8 mouse cellular contexts compared by ENCODE assay signal in the genomic region with DNA sequence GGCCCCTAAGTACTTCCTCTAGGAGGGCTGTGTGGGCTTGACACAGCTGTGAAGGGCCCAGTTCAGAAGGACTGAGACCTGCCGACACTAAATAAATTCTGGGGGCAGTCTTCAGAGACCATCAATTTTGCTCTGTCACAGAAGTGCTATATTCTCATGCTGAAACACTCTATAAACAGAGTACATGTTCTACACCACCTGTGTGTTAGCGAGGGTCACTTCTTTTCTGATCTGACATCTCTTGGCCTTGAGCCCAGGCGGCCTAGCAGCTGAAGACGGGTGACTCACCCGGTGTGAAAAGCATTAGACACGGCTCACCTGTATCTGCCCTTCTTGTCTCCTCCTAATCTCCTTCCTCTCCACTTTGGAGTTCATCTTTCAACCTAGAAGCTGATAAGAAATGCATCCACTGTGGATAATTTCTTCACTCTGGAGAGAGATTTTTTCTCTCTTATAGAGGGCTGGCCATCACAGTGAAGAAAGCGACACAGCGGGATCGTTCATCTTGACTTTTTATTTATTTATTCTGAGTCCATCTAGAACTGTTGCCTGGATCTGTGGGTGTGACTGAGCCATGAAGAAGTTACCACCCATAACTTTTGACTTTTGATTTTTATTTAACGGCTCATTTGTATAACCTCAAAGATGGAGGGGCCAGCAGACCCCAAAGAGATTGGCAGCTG.
DNase-seq lines count a peak whose midpoint lies in the region; ATAC-seq and TF ChIP-seq lines count a peak whose summit lies in the region.

No protein-coding gene starts in this region.

- H3K27me3 ChIP-seq in kidney, adult 2 months (replicated peaks; ENCODE audit: control insufficient read depth, insufficient read depth, low read length) = no peaks in the 10 kb centered on the region
- no peaks in the 10 kb centered on the region for H3K27me3 ChIP-seq in midbrain, embryonic 15.5 days (replicated peaks)
- H3K27me3 ChIP-seq in liver, postnatal 0 days (ENCODE audit: insufficient read depth, low read length) = no peaks in the 10 kb centered on the region

- peak; percentile 57 for DNase-seq in kidney, postnatal 10 days
- no peak for DNase-seq in kidney, adult 2 months
- peak; percentile 62 to 64 for DNase-seq in cerebellum, postnatal 36 days
- peak; percentile 11 for DNase-seq in forelimb bud, embryonic 11.5 days (ENCODE audit: low read depth, low spot score)
- DNase-seq in liver, postnatal 0 days = no peak
- DNase-seq in ovary, adult 18-20 months (ENCODE audit: low spot score) = no peak
- DNase-seq in T-cell, adult 2 months (ENCODE audit: low spot score) = no peak

- H3K9me3 ChIP-seq in midbrain, embryonic 15.5 days = no peaks in the 10 kb centered on the region
- H3K9me3 ChIP-seq in liver, postnatal 0 days (ENCODE audit: low read length) = no peaks in the 10 kb centered on the region

- no peak overlapping the region for H3K4me3 ChIP-seq in kidney, adult 2 months (ENCODE audit: insufficient read depth, low read depth, low read length)
- peak overlapping the region; percentile 0; the same call in 1 of the 2 replicates for H3K4me3 ChIP-seq in midbrain, embryonic 15.5 days
- no peak overlapping the region for H3K4me3 ChIP-seq in liver, postnatal 0 days (ENCODE audit: low read depth, low read length)

- H3K4me2 ChIP-seq in midbrain, embryonic 15.5 days = peak overlapping the region; percentile 37
- no peak overlapping the region for H3K4me2 ChIP-seq in liver, postnatal 0 days (ENCODE audit: low read depth, low read length)

- TF ChIP-seq CTCF in kidney, adult 2 months (conservative IDR thresholded peaks at IDR 0.05; ENCODE audit: insufficient read depth, insufficient read length, low read depth, low read length) = no peak
- TF ChIP-seq CTCF in liver, postnatal 0 days (IDR thresholded peaks at IDR 0.05; ENCODE audit: low read depth) = no peak

- 42% methylated on average over 10 of the region's 10 CpGs for WGBS in kidney, adult 2 months
- 22% methylated on average over 10 of the region's 10 CpGs for WGBS in midbrain, embryonic 15.5 days
- 60% methylated on average over 10 of the region's 10 CpGs for WGBS in liver, postnatal 0 days (ENCODE audit: insufficient replicate concordance)

- ATAC-seq in midbrain, embryonic 15.5 days (replicated peaks) = no peak; the same call in 1 of the 2 replicates
- ATAC-seq in liver, postnatal 0 days = no peak

- H3K27ac ChIP-seq in kidney, adult 2 months (ENCODE audit: insufficient read depth, low read depth, low read length) = no peak overlapping the region
- peak overlapping the region; percentile 69 for H3K27ac ChIP-seq in midbrain, embryonic 15.5 days
- H3K27ac ChIP-seq in liver, postnatal 0 days (ENCODE audit: low read depth) = no peak overlapping the region

- peaks cover 8% of the 10 kb centered on the region for H3K4me1 ChIP-seq in kidney, adult 2 months (ENCODE audit: control insufficient read depth, insufficient read depth, low read length)
- H3K4me1 ChIP-seq in midbrain, embryonic 15.5 days = peaks cover 46% of the 10 kb centered on the region
- 0 out of 2 replicates have a peak, but pooled peaks cover 3% of the 10 kb centered on the region for H3K4me1 ChIP-seq in liver, postnatal 0 days (ENCODE audit: insufficient read depth)

- TF ChIP-seq EP300 in liver, postnatal 0 days (IDR thresholded peaks at IDR 0.05; ENCODE audit: low read depth) = no peak

- H3K36me3 ChIP-seq in kidney, adult 2 months (ENCODE audit: control insufficient read depth, insufficient read depth, low read length) = no peaks in the 10 kb centered on the region
- H3K36me3 ChIP-seq in midbrain, embryonic 15.5 days (replicated peaks) = no peaks in the 10 kb centered on the region
- no peaks in the 10 kb centered on the region for H3K36me3 ChIP-seq in liver, postnatal 0 days (replicated peaks; ENCODE audit: insufficient read depth, low read length)

- no peak for TF ChIP-seq POLR2A in kidney, adult 2 months (IDR thresholded peaks at IDR 0.05; ENCODE audit: low read depth, low read length)

- no peak overlapping the region for H3K9ac ChIP-seq in midbrain, embryonic 15.5 days
- H3K9ac ChIP-seq in liver, postnatal 0 days (replicated peaks) = no peak overlapping the region

Comparison
In these comparisons a context has a peak if more than half of its experiments do, and no peak if none do; other contexts are left out.
1. DNase-seq: peak in kidney, postnatal 10 days (single experiment), cerebellum, postnatal 36 days (2 of 2) and forelimb bud, embryonic 11.5 days (single experiment); none in kidney, adult 2 months (single experiment), liver, postnatal 0 days (single experiment), ovary, adult 18-20 months (single experiment) and T-cell, adult 2 months (single experiment).